Mouse (Mus musculus) CH12.LX (cell line): ENCODE data around the gene Timm17a.
A peak's percentile ranks its signal among the peaks of the same experiment; 100 is the strongest.

Experiments
- CTCF ChIP-seq, 2 experiments: IDR thresholded peaks in 1 of 2; conservative IDR thresholded peaks in 1 of 2; 2 replicates each; pipeline ENCODE4 v1.5.1; 2011 to 2012; ENCODE audit warnings: low read depth in 2 of 2, low read length in 2 of 2, improper control_type of control experiment in 1 of 2, inconsistent platforms in 1 of 2, mild to moderate bottlenecking in 1 of 2, moderate library complexity in 1 of 2
- HCFC1 ChIP-seq: IDR thresholded peaks from 2 replicates; pipeline ENCODE4 v1.6.1; 2012; ENCODE audit warnings: low read depth, mild to moderate bottlenecking, inconsistent platforms, low read length, improper control_type of control experiment
- MAZ ChIP-seq: IDR thresholded peaks from 2 replicates; pipeline ENCODE4 v1.6.1; 2012; ENCODE audit warnings: low read depth, mild to moderate bottlenecking, inconsistent platforms, low read length, improper control_type of control experiment, moderate library complexity
- PAX5 ChIP-seq: IDR thresholded peaks from 2 replicates; pipeline ENCODE4 v1.6.1; 2012; ENCODE audit warnings: low read length, inconsistent platforms, mixed read lengths

- no peak for TF ChIP-seq MAZ
- no peak for TF ChIP-seq CTCF (conservative IDR thresholded peaks at IDR 0.05 in 1 of 2, IDR thresholded peaks at IDR 0.05 in 1 of 2; ENCODE audit: low read depth in 2 of 2, low read length in 2 of 2)
- TF ChIP-seq HCFC1 = peak; percentile 76
- TF ChIP-seq PAX5 = no peak
Observed at GRCm38 (mm10) chr1:135248434-135248850, 65.1 kb downstream of the Timm17a start.
